21 mouse cellular contexts compared by ENCODE assay signal in genomic region chr13:58633887-58634286, GRCm38 (mm10). TPM values are rescaled to one million over a fixed set of nuclear protein-coding genes. Genes with fewer than 3 reads are reported as not detected.
DNase-seq lines count a peak whose midpoint lies in the region; ATAC-seq and TF ChIP-seq lines count a peak whose summit lies in the region.
"Had no signal": no experiment of that assay in that cellular context is flagged by ENCODE, and none has a peak within 500 bp of the region (broad histone marks: within the 10 kb centered on the region; RNA-seq: fewer than 3 reads in every experiment).

No protein-coding gene starts in this region.

- H3K36me3 ChIP-seq in intestine, postnatal 0 days (ENCODE audit: control insufficient read depth, insufficient read depth), result no peaks in the 10 kb centered on the region
- no peaks in the 10 kb centered on the region for H3K36me3 ChIP-seq in intestine, embryonic 16.5 days (ENCODE audit: control insufficient read depth, insufficient read depth, low read length)
- H3K36me3 ChIP-seq in midbrain, embryonic 10.5 days, result no peaks in the 10 kb centered on the region
- H3K36me3 ChIP-seq in midbrain, postnatal 0 days (ENCODE audit: insufficient read depth, low read length), result no peaks in the 10 kb centered on the region
- H3K36me3 ChIP-seq in limb, embryonic 13.5 days, result no peaks in the 10 kb centered on the region
- H3K36me3 ChIP-seq: embryonic facial prominence, embryonic 12.5 days; liver, embryonic 13.5 days; neural tube, embryonic 13.5 days had no signal

- H3K4me1 ChIP-seq in intestine, postnatal 0 days (replicated peaks; ENCODE audit: control insufficient read depth, insufficient read depth, low read length), result 0 out of 2 replicates have a peak, but pooled peaks cover 3% of the 10 kb centered on the region
- peaks cover 4% of the 10 kb centered on the region; the same call in 1 of the 2 replicates for H3K4me1 ChIP-seq in intestine, embryonic 16.5 days (ENCODE audit: control insufficient read depth, insufficient read depth, low read length)
- H3K4me1 ChIP-seq in midbrain, embryonic 10.5 days, result peaks cover 23% of the 10 kb centered on the region
- no peaks in the 10 kb centered on the region for H3K4me1 ChIP-seq in midbrain, postnatal 0 days (ENCODE audit: insufficient read depth, low read length)
- peaks cover 12% of the 10 kb centered on the region for H3K4me1 ChIP-seq in limb, embryonic 13.5 days
- H3K4me1 ChIP-seq: liver, embryonic 13.5 days had no signal

- WGBS in intestine, postnatal 0 days, result 48% methylated on average over 4 of the region's 4 CpGs
- 40% methylated on average over 4 of the region's 4 CpGs for WGBS in intestine, embryonic 16.5 days
- 24% methylated on average over 4 of the region's 4 CpGs for WGBS in midbrain, embryonic 10.5 days
- WGBS in midbrain, postnatal 0 days, result 24% methylated on average over 4 of the region's 4 CpGs
- 24% methylated on average over 4 of the region's 4 CpGs for WGBS in limb, embryonic 13.5 days

- no peak overlapping the region for H3K4me3 ChIP-seq in intestine, postnatal 0 days (ENCODE audit: low read depth, low read length)
- H3K4me3 ChIP-seq in intestine, embryonic 16.5 days (ENCODE audit: low read length), result no peak overlapping the region
- no peak overlapping the region for H3K4me3 ChIP-seq in midbrain, embryonic 10.5 days
- H3K4me3 ChIP-seq in midbrain, postnatal 0 days (ENCODE audit: low read depth, low read length), result no peak overlapping the region
- no peak overlapping the region for H3K4me3 ChIP-seq in limb, embryonic 13.5 days
- H3K4me3 ChIP-seq: embryonic facial prominence, embryonic 12.5 days; liver, embryonic 13.5 days; neural tube, embryonic 13.5 days had no signal

- ATAC-seq in intestine, postnatal 0 days, result no peak
- no peak for ATAC-seq in intestine, embryonic 16.5 days
- ATAC-seq in midbrain, postnatal 0 days (ENCODE audit: low FRiP score), result no peak
- ATAC-seq in limb, embryonic 13.5 days (ENCODE audit: low FRiP score, low read depth), result no peak
- ATAC-seq: CD4-positive, CD25-positive, alpha-beta regulatory T cell, adult 4 months; forebrain, embryonic 16.5 days; hindbrain, postnatal 0 days had no signal

- no peaks in the 10 kb centered on the region; the same call in 1 of the 2 replicates for H3K27me3 ChIP-seq in intestine, postnatal 0 days (replicated peaks; ENCODE audit: control insufficient read depth, insufficient read depth, low read length)
- H3K27me3 ChIP-seq in intestine, embryonic 16.5 days (replicated peaks; ENCODE audit: control insufficient read depth, insufficient read depth, low read length), result no peaks in the 10 kb centered on the region
- peaks cover 15% of the 10 kb centered on the region for H3K27me3 ChIP-seq in midbrain, embryonic 10.5 days (ENCODE audit: low read depth, poor library complexity, severe bottlenecking)
- no peaks in the 10 kb centered on the region for H3K27me3 ChIP-seq in midbrain, postnatal 0 days (ENCODE audit: insufficient read depth, low read length)
- H3K27me3 ChIP-seq in limb, embryonic 13.5 days, result peaks cover 23% of the 10 kb centered on the region
- H3K27me3 ChIP-seq: embryonic facial prominence, embryonic 12.5 days had no signal

- 0 out of 2 replicates have a peak, but pooled peaks have one; percentile 12 for TF ChIP-seq CTCF in intestine, postnatal 0 days (IDR thresholded peaks at IDR 0.05; ENCODE audit: low read depth)
- no peak for TF ChIP-seq CTCF in midbrain, postnatal 0 days (IDR thresholded peaks at IDR 0.05)

- DNase-seq in midbrain, embryonic 10.5 days (ENCODE audit: low spot score), result peak; percentile 19
- no peak for DNase-seq in midbrain, postnatal 0 days (ENCODE audit: low spot score)
- peak; percentile 79 for DNase-seq in R1 (ENCODE audit: low read depth, low spot score)
- no peak for DNase-seq in urinary bladder, postnatal 36 days (ENCODE audit: low spot score in 2 of 2)
- DNase-seq: adrenal gland, postnatal 14 days; cerebellum, adult 18-20 months; cerebellum, postnatal 36 days; kidney, adult 2 months; liver, embryonic 13.5 days; lung, postnatal 10 days; right cerebral cortex, postnatal 25 days had no signal

- H3K4me2 ChIP-seq in intestine, postnatal 0 days (replicated peaks; ENCODE audit: low read depth), result no peak overlapping the region
- H3K4me2 ChIP-seq in intestine, embryonic 16.5 days (ENCODE audit: low read depth, low read length), result no peak overlapping the region
- no peak overlapping the region for H3K4me2 ChIP-seq in midbrain, postnatal 0 days (ENCODE audit: low read depth, low read length, poor library complexity, severe bottlenecking)
- H3K4me2 ChIP-seq in limb, embryonic 13.5 days (replicated peaks), result peak overlapping the region; percentile 19; the same call in 1 of the 2 replicates
- H3K4me2 ChIP-seq: embryonic facial prominence, embryonic 12.5 days; liver, embryonic 13.5 days; neural tube, embryonic 13.5 days had no signal

- H3K27ac ChIP-seq in intestine, postnatal 0 days (ENCODE audit: low read depth, low read length), result no peak overlapping the region
- H3K27ac ChIP-seq in intestine, embryonic 16.5 days (ENCODE audit: low read length), result no peak overlapping the region
- no peak overlapping the region for H3K27ac ChIP-seq in midbrain, embryonic 10.5 days (replicated peaks)
- no peak overlapping the region for H3K27ac ChIP-seq in midbrain, postnatal 0 days (ENCODE audit: low read depth, low read length)
- H3K27ac ChIP-seq in limb, embryonic 13.5 days, result no peak overlapping the region
- H3K27ac ChIP-seq: embryonic facial prominence, embryonic 12.5 days; hindbrain, postnatal 0 days; liver, embryonic 13.5 days; neural tube, embryonic 13.5 days had no signal

- H3K9me3 ChIP-seq in intestine, postnatal 0 days (ENCODE audit: control insufficient read depth), result no peaks in the 10 kb centered on the region
- no peaks in the 10 kb centered on the region for H3K9me3 ChIP-seq in intestine, embryonic 16.5 days (ENCODE audit: control insufficient read depth, low read length)
- H3K9me3 ChIP-seq in midbrain, embryonic 10.5 days (replicated peaks), result no peaks in the 10 kb centered on the region
- no peaks in the 10 kb centered on the region for H3K9me3 ChIP-seq in midbrain, postnatal 0 days (ENCODE audit: low read length)
- no peaks in the 10 kb centered on the region for H3K9me3 ChIP-seq in limb, embryonic 13.5 days
- H3K9me3 ChIP-seq: embryonic facial prominence, embryonic 12.5 days; liver, embryonic 13.5 days; neural tube, embryonic 13.5 days had no signal

- H3K9ac ChIP-seq in intestine, postnatal 0 days (ENCODE audit: low read depth, low read length), result no peak overlapping the region
- no peak overlapping the region for H3K9ac ChIP-seq in intestine, embryonic 16.5 days (ENCODE audit: low read depth, low read length)
- H3K9ac ChIP-seq in midbrain, postnatal 0 days (replicated peaks; ENCODE audit: low read length, poor library complexity, severe bottlenecking), result no peak overlapping the region
- H3K9ac ChIP-seq in limb, embryonic 13.5 days, result no peak overlapping the region
- H3K9ac ChIP-seq: embryonic facial prominence, embryonic 12.5 days; liver, embryonic 13.5 days; neural tube, embryonic 13.5 days had no signal

RNA-seq across cellular contexts. Expression of gene Slc28a3, which starts 23.2 kb away (rescaled TPM):
- polyA plus RNA-seq in intestine, postnatal 0 days (2015; fragmentation: Nextera tagmentation; extraction: Ambion mirVana), result 0.09 TPM in 1 of 2 replicates, not detected in the other
- 0.32 and 0.43 TPM in 2 replicates for polyA plus RNA-seq in intestine, embryonic 16.5 days (2015; fragmentation: Nextera tagmentation; extraction: Ambion mirVana)
- polyA plus RNA-seq in midbrain, embryonic 10.5 days (2016; fragmentation: Nextera tagmentation; extraction: Ambion mirVana), result not detected in 2 replicates
- total RNA-seq in midbrain, postnatal 0 days (2014; rRNA removed), result 0.19 TPM in 1 of 2 replicates, not detected in the other
- not detected in 2 replicates for polyA plus RNA-seq in midbrain, postnatal 0 days (2015; fragmentation: Nextera tagmentation; extraction: Ambion mirVana)
- polyA plus RNA-seq in limb, embryonic 13.5 days (2015; fragmentation: Nextera tagmentation; extraction: Ambion mirVana), result 0.09 TPM in 1 of 2 replicates, not detected in the other
- total RNA-seq: adrenal gland, postnatal 14 days; monocyte, adult 5-6 weeks had no signal
- polyA plus RNA-seq: forebrain, embryonic 16.5 days; heart, postnatal 0 days; kidney, adult 2 months; liver, embryonic 13.5 days had no signal

Comparison
In these comparisons a context has a peak if more than half of its experiments do, and no peak if none do; other contexts are left out.
1. DNase-seq: peak in midbrain, embryonic 10.5 days (single experiment) and R1 (single experiment); none in midbrain, postnatal 0 days (single experiment) and urinary bladder, postnatal 36 days (0 of 2).